Mouse (Mus musculus): ENCODE measurements at regions not wholly inside any gene's neighbourhood (a gene's known extent, or its start where the extent isn't known, plus 50 kb on each side); places are given as distances from the start of the nearest gene placed in this dataset.
"Not testable (repeated sequence)": the region's sequence is repeated elsewhere in the genome, so short reads cannot be mapped to it uniquely, and the experiment has no call there.

DNA sequence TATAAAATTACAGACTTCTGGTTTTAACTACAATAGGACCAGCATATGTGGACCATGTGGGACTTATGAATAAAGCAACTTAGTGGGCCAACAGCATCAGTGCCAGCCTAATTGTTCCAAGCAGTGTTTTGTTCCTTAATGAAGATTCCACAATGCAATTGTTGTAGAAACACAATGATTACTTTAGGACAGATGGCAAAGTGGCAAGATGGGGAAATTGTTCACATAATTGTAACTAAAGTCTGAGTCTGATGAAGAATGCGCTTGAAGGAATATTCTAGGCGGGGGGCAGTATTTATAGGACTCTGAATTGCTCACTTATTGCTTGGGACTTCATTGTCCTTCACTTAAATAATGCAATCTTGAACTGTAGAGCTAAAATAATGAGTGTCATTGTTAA, 253.4 kb upstream of the Kcnj3 start:
- intact Hi-C loops (cut with DNase I), result no loop called here
- no peak for DNase-seq

DNA sequence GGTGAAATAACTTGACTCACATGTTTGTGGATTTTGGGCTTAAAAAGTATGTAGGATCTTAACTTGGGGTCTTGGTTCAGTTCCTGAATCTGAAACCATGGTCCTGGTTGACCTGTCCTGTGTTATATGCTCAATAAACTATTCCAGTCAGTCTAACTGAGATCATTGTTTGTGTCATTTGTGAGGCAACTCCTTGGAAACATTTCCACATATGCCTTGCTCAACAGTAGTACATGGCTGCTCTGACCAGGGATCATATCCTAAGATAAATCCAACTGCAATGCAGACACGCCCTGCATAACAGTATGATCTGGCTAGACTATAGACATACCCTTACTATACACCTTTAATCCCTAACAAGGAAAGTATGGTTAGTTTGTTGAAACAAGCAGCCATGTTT, 228.9 kb upstream of the Kcnj3 start:
- DNase-seq, result no peak
- intact Hi-C loops (cut with DNase I), result no loop called here

GRCm38 (mm10) chr2:55208620-55209019, 227.2 kb upstream of the Kcnj3 start:
- DNase-seq, result no peak
- intact Hi-C loops (cut with DNase I), result no loop called here

- intact Hi-C loops (cut with DNase I), result no loop called here
- DNase-seq, result no peak
Measured at GRCm38 (mm10) chr2:55209848-55210390, 225.9 kb upstream of the Kcnj3 start.

- no peak for DNase-seq
- intact Hi-C loops (cut with DNase I), result no loop called here
Measured at GRCm38 (mm10) chr2:55211281-55211680, 224.5 kb upstream of the Kcnj3 start.

DNA sequence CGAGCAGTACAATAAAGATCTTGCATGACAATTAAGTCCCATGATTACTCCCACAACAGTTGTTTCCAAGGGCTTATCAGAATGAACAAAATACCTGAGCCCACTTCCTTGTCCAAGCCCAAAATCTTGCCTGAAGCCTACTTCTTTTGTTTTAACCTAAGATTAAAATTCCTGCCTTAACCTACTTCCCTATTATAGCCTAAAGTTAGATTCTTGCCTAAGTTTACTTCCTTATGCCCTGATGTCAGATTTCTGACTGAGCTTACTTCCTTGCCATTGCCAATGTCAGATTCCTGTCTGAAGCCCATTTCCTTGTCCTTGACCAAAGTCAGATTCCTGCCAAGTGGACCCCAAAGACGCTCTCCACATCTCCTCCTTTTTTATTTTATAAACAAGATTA, 213.7 kb upstream of the Kcnj3 start:
- intact Hi-C loops (cut with DNase I), result no loop called here
- DNase-seq, result no peak

GRCm38 (mm10) chr2:55222741-55223140, 213.0 kb upstream of the Kcnj3 start:
- intact Hi-C loops (cut with DNase I); DNase-seq: not testable (repeated sequence)

- DNase-seq, result no peak
- intact Hi-C loops (cut with DNase I), result no loop called here
Measured at GRCm38 (mm10) chr2:55228131-55228797, 207.5 kb upstream of the Kcnj3 start.

GRCm38 (mm10) chr2:55231841-55232240, 203.9 kb upstream of the Kcnj3 start:
- intact Hi-C loops (cut with DNase I), result no loop called here
- no peak for DNase-seq

GRCm38 (mm10) chr2:55253134-55253533, 182.6 kb upstream of the Kcnj3 start:
- DNase-seq, result no peak
- intact Hi-C loops (cut with DNase I), result no loop called here

DNA sequence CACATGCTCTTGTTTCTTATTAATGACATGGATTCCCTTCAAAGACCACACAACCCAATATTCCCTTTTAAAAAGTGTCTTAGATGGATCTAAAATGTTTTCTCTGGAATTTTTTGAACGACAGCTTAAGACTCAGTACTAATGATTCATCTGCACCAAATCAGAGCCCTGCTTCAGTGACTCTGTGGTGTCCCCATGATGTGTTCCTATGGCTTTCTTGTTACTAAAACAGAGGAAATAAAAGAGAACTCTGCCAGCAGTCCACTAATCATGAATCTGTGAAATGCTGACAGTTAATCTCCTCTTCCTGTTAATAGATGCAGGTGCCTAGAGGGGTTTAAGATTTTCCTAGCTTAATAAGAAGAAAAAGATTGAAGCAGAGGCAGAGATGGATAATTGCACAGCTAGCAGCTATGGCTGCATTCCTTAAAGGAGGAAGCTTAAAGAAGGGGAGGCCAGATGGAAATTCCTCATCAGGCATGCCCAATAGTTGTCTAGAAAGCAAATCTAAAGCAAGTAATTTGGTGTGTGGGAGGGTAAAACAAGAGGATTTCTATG, 173.0 kb upstream of the Kcnj3 start:
- DNase-seq, result no peak
- intact Hi-C loops (cut with DNase I), result no loop called here

- DNase-seq, result no peak
- intact Hi-C loops (cut with DNase I), result no loop called here
Measured at GRCm38 (mm10) chr2:55263847-55264449, 171.8 kb upstream of the Kcnj3 start.

GRCm38 (mm10) chr2:55306387-55306786, 129.4 kb upstream of the Kcnj3 start:
- intact Hi-C loops (cut with DNase I), result loop anchor here (5.0 to 10.0 kb wide), 3 partner anchors 536 to 718 kb away; no protein-coding TSS in a partner anchor
- peak; percentile 8 to 38 for DNase-seq

DNA sequence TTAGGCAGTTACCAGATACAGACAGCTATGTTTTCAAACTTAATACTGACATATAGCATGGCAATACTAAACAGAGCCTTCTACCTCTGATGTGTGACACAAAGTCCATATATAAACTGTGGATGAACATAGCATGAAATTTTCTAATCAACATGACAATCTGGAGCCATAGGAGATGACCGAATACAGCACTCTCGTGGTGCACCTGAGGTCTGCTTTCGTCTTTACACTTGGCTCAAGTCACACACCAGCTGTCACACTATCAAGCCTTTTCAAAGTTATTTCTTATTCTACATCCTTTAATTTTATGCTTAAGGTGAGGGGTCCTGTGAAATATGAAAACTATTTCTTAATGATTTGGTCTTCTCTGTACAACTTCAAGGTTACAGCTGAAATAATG, 120.1 kb upstream of the Kcnj3 start:
- intact Hi-C loops (cut with DNase I), result no loop called here
- DNase-seq, result no peak

DNA sequence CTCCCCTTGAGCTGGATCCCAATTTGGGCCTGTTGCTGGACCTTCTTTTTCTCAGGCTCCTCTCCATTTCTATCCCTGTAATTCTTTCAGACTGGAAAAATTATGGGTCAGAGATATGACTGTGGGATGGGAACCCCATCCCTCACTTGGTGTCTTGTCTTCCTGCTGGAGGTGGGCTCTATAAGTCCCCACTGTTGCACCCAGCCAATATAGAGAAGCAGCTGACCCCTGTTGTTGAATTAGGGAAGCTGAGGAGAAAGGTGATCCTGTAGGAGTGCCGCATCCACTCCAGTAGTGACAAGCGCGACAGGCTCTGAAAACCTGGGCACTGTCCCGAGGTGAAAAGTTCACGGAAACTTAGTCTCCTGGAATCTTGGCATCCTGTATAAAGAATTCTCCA, 81.7 kb upstream of the Kcnj3 start:
- DNase-seq; intact Hi-C loops (cut with DNase I): not testable (repeated sequence)

Data from heart, postnatal 14 days (tissue).